ENCODE assay signal across 14 mouse cellular contexts in genomic region chr11:59956749-59957148, GRCm38 (mm10).
A peak's percentile ranks its signal among the peaks of the same experiment; 100 is the strongest.
DNase-seq lines count a peak whose midpoint lies in the region.
"Had no signal": no experiment of that assay in that cellular context is flagged by ENCODE, and none has a peak within 500 bp of the region (broad histone marks: within the 10 kb centered on the region; RNA-seq: fewer than 3 reads in every experiment).

No protein-coding gene starts in this region.

- DNase-seq in lung, adult 18-20 months, result peak; percentile 70 to 81
- DNase-seq in lung, postnatal 10 days, result no peak
- DNase-seq in urinary bladder, postnatal 14 days (ENCODE audit: low spot score), result peak; percentile 49
- no peak for DNase-seq in urinary bladder, postnatal 25 days (ENCODE audit: low spot score)
- peak; percentile 73 for DNase-seq in testis, postnatal 10 days (ENCODE audit: low spot score)
- no peak for DNase-seq in right cerebral cortex, postnatal 14 days
- DNase-seq: adrenal gland, postnatal 14 days; cerebellum, adult 11-12 months; cerebellum, adult 9-10 months; cerebellum, postnatal 25 days; forebrain, postnatal 0 days; gastrocnemius, postnatal 14 days; heart, adult 2 months; heart, postnatal 14 days had no signal

Comparison
In these comparisons a context has a peak if more than half of its experiments do, and no peak if none do; other contexts are left out.
1. DNase-seq: peak in lung, adult 18-20 months (2 of 2), urinary bladder, postnatal 14 days (single experiment) and testis, postnatal 10 days (single experiment); none in lung, postnatal 10 days (single experiment), urinary bladder, postnatal 25 days (single experiment) and right cerebral cortex, postnatal 14 days (single experiment).